Mouse (Mus musculus): ENCODE results near the gene Xk. TPM values are rescaled to one million over a fixed set of nuclear protein-coding genes. Genes with fewer than 3 reads are reported as not detected.
"Not testable (repeated sequence)": the region's sequence is repeated elsewhere in the genome, so short reads cannot be mapped to it uniquely, and the experiment has no call there.

Gene Xk
- total RNA-seq, 2 experiments from 2014 or later: 42.5 to 46.2 TPM

DNA sequence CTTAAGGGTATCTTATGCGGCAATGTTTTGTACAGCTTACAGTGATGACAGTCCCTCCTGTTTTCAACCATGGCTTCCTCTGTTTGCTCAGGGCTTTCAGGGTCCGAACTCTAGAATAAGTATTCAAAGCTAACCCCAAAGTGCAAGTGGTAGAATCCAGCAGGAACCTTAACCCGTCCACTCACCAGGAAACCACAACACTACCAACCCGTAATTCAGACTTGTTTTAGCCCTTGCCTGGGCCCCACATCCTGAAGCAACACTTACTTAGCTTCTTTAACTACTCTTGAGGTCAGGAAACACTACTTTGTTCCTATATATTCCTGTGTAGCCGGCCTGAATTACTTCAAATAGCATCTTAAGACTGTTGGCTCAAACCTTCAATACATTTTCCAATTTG is 30.2 kb downstream of the Xk start:
- no peak for ATAC-seq (replicated peaks; ENCODE audit: low FRiP score, poor library complexity, severe bottlenecking)

DNA sequence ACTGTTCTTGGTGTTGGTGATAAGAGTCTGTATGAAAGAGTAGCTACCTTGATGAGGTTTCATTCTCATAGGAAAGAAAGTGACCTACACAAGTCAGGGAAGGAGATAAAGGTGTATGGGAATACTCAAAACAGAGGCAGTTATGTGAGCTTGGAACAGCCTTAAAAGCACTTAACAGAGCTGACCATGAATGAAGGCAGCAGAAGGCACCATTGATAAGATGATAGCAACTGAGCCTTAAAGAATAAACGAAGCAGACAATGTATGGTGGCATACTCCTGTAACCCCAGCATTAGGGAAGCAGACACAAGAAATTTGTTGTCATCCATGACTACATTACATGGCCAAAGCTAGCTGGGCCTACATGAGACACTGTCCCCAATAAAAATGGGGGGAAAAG is 30.9 kb downstream of the Xk start:
- ATAC-seq (replicated peaks; ENCODE audit: low FRiP score, poor library complexity, severe bottlenecking): no peak

DNA sequence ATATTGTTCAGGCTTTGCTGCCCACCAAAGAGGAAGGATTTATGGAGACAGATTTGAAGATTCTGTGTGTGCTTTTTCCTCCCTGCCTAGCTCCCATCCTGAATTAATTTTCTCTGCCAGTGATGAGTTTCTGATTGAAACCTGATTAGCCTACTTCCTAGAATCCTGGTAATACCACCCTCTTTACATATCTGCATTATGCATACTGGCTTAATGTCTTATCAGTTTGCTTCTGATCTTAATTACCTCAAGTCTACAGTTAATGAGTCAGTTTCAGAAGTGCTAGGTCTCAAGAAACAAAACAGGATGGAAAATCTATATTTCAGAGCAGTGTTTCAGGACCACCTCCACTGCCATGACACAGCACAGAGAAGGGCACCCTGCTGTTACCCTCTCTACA is 43.9 kb downstream of the Xk start:
- ATAC-seq (replicated peaks; ENCODE audit: low FRiP score, poor library complexity, severe bottlenecking): not testable (repeated sequence)

DNA sequence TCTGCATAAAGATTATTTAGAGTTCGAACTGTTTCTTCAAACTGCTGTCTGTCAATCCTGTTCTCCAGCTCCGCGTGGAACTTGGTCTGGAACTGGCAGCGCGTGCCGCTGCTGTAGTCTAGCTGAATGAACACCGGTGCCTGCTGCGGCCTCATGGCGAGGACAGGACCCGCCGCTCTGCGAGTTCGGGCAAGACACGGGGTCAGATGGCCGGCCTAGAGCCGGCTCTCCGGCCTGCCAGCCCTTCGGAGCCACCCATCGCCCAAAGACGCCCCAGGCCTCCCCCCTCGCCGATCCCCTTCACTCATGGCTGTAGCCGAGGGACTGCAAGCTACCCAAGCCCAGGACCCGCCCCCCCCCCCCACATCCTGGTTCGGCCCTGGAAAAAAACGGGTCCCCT is 55.4 kb downstream of the Xk start:
- peak; percentile 62; the same call in 1 of the 2 replicates for ATAC-seq (replicated peaks; ENCODE audit: low FRiP score, poor library complexity, severe bottlenecking)

DNA sequence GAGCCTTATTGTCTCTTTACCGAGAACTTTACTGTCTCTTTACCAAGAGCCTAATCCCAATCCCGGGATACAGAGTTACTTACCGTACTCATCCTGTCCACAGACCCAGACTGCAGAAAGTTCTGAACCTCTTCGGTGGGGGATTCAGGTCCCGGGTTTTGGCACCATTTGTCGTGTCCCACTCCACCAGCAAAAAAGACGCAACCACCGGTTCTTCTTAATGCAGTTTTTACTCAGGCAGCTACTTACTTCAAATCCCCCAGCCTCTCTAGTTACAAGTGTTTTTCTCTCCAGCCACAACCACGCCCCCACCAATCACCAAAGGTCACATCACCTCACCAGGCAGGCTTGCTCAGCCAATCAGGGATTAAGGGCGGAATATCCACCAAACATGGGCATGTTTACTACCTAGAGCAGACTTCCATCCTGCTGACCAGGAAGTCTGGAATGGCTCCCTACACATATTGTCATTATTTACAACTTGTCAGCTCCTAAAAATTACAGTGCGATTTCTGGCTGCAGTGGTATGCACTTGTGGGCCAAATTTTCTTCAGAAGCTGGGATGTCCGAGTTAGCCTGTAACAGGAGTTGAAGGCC is 59.9 kb downstream of the Xk start:
- ATAC-seq (replicated peaks; ENCODE audit: low FRiP score, poor library complexity, severe bottlenecking): peak; percentile 80

DNA sequence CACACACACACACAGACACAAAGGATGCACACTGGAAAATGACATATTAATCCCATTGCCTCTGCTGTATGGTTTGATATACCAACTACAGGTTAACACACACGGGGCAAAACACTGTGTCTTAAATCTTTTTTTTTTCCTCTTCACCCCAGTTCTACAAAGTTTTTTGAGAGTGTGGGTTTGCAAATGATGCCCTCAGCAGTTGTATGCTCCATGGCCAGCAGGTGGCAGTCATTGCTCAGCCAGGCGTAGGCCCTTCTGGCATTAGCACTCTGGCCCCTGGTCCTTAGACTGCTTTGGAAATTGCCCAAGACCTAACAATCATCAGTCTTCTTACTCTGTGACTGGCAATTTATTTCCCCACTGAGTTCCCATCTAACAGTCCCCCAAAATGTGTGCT is 60.5 kb downstream of the Xk start:
- ATAC-seq (replicated peaks; ENCODE audit: low FRiP score, poor library complexity, severe bottlenecking): peak; percentile 97

DNA sequence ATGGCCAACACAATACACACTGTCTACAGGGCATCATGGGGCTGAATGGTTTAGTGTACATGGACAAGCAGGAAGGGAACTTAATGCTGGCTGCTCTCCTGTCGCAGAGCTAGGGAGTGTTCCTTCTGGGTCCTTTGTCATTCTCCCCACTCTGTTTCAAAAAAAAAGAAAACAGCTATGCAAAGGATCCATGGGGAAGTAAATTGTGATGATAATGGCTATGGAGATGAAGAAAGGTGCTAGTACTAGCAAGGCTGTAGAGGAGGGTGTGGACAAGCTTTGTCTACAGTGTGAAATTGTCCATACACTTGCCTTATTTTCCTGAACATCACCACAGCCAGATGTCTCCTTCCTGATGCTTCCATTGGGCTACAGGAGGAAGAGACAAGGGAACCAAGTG is 62.4 kb downstream of the Xk start:
- ATAC-seq (replicated peaks; ENCODE audit: low FRiP score, poor library complexity, severe bottlenecking): not testable (repeated sequence)

DNA sequence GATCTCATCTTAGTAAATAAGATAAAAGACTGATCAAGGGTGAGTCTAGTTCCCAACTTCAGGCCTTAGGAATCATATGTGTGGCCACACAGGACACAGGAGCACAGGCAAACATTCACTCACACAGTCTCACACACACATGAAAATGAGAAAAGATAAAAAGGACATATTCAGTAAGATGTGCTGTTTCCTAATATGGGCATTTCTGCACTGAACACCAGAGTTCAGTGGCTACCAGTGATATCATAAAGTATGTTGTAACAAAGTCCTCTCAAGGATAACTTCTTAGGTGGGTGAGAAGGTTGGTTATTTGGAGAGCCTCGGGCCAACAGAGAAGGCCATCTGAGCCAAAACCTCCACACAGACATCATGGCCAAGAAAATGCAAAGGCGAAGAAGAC is 77.8 kb downstream of the Xk start, which contains the start of gene H2al1k:
TSS of gene H2al1k (plus strand) at position 301 of the 400 bp plus-strand sequence.
- not testable (repeated sequence) for ATAC-seq (replicated peaks; ENCODE audit: low FRiP score, poor library complexity, severe bottlenecking)

Other genes with a start within 250 kb of the Xk start
- gene Fthl17e, start 239.3 kb upstream of the Xk start, total RNA-seq (2015; ENCODE audit: low replicate concordance): not detected in 2 replicates
- gene Fthl17e, start 239.3 kb upstream of the Xk start, total RNA-seq (2017; ENCODE audit: low replicate concordance): not detected in 2 replicates
- not detected in 2 replicates for gene Fthl17f, start 209.7 kb upstream of the Xk start, total RNA-seq (2015; ENCODE audit: low replicate concordance)
- not detected in 2 replicates for gene Fthl17f, start 209.7 kb upstream of the Xk start, total RNA-seq (2017; ENCODE audit: low replicate concordance)
- not detected in 2 replicates for gene 4930402K13Rik, start 168.2 kb upstream of the Xk start, total RNA-seq (2015; ENCODE audit: low replicate concordance)
- gene 4930402K13Rik, start 168.2 kb upstream of the Xk start, total RNA-seq (2017; ENCODE audit: low replicate concordance): not detected in 2 replicates
- gene Lancl3, start 72.9 kb upstream of the Xk start, total RNA-seq (2015; ENCODE audit: low replicate concordance): not detected in 2 replicates
- gene Lancl3, start 72.9 kb upstream of the Xk start, total RNA-seq (2017; ENCODE audit: low replicate concordance): 0.60 and 0.70 TPM in 2 replicates
- 9.4 TPM in 1 of 2 replicates, not detected in the other for gene Gm14862, start 15.9 kb upstream of the Xk start, total RNA-seq (2015; ENCODE audit: low replicate concordance)
- 1.4 and 5.6 TPM in 2 replicates for gene Gm14862, start 15.9 kb upstream of the Xk start, total RNA-seq (2017; ENCODE audit: low replicate concordance)
- 6.5 TPM in 1 of 2 replicates, not detected in the other for gene H2al1m, start 11.0 kb downstream of the Xk start, total RNA-seq (2015; ENCODE audit: low replicate concordance)
- gene H2al1m, start 11.0 kb downstream of the Xk start, total RNA-seq (2017; ENCODE audit: low replicate concordance): 0.68 and 3.9 TPM in 2 replicates
- not detected in 2 replicates for gene H2al1k, start 77.9 kb downstream of the Xk start, total RNA-seq (2015; ENCODE audit: low replicate concordance)
- gene H2al1k, start 77.9 kb downstream of the Xk start, total RNA-seq (2017; ENCODE audit: low replicate concordance): not detected in 2 replicates
- gene Cybb, start 215.0 kb downstream of the Xk start, total RNA-seq (2015; ENCODE audit: low replicate concordance): 127 and 159 TPM in 2 replicates
- gene Cybb, start 215.0 kb downstream of the Xk start, total RNA-seq (2017; ENCODE audit: low replicate concordance): 128 and 151 TPM in 2 replicates